Mouse (Mus musculus) MEL (cell line): ENCODE data around the gene Afdn.

Source experiments
- CTCF ChIP-seq, 3 experiments: IDR thresholded peaks in 2 of 3; conservative IDR thresholded peaks in 1 of 3; 2 replicates each; pipeline ENCODE4 v1.5.1; 2011 to 2012; ENCODE audit warnings: low read length in 3 of 3, low read depth in 2 of 3, mild to moderate bottlenecking in 2 of 3, improper control_type of control experiment in 1 of 3, inconsistent platforms in 1 of 3, mixed read lengths in 1 of 3, moderate library complexity in 1 of 3; ENCODE audit not compliant: control insufficient read depth in 1 of 3, insufficient read depth in 1 of 3, poor library complexity in 1 of 3, severe bottlenecking in 1 of 3
- ELF1 ChIP-seq: IDR thresholded peaks from 2 replicates; pipeline ENCODE4 v1.6.1; 2014; ENCODE audit warnings: low read depth, mild to moderate bottlenecking, inconsistent platforms, low read length, improper control_type of control experiment, moderate library complexity
- EP300 ChIP-seq, 2 experiments: IDR thresholded peaks; 2 replicates each; pipeline ENCODE4 v1.6.1; 2011; ENCODE audit warnings: improper control_type of control experiment in 2 of 2, low read length in 2 of 2, low read depth in 1 of 2, mild to moderate bottlenecking in 1 of 2
- ETS1 ChIP-seq: IDR thresholded peaks from 2 replicates; pipeline ENCODE4 v1.6.1; 2012; ENCODE audit warnings: low read depth, mild to moderate bottlenecking, inconsistent platforms, low read length, improper control_type of control experiment, moderate library complexity
- GATA1 ChIP-seq: IDR thresholded peaks from 2 replicates; pipeline ENCODE4 v1.6.1; 2011; ENCODE audit warnings: low read depth, low read length, improper control_type of control experiment
- KAT2A ChIP-seq: conservative IDR thresholded peaks from 2 replicates; pipeline ENCODE4 v1.6.1; 2012; ENCODE audit warnings: low read depth, low read length, improper control_type of control experiment, inconsistent platforms
- NRF1 ChIP-seq: IDR thresholded peaks from 2 replicates; pipeline ENCODE4 v1.6.1; 2014; ENCODE audit warnings: low read depth, mild to moderate bottlenecking, inconsistent platforms, low read length, improper control_type of control experiment, moderate library complexity; ENCODE audit not compliant: poor library complexity, insufficient read depth, severe bottlenecking
- POLR2AphosphoS2 ChIP-seq: IDR thresholded peaks from 2 replicates; pipeline ENCODE4 v1.6.1; 2011; ENCODE audit warnings: low read length, improper control_type of control experiment
- TAL1 ChIP-seq: IDR thresholded peaks from 2 replicates; pipeline ENCODE4 v1.6.1; 2012; ENCODE audit warnings: mild to moderate bottlenecking, inconsistent platforms, low read length, moderate library complexity, mixed read lengths
- USF2 ChIP-seq, 2 experiments: IDR thresholded peaks; 2 replicates each; pipeline ENCODE4 v1.6.1; 2011 to 2012; ENCODE audit warnings: improper control_type of control experiment in 2 of 2, low read length in 2 of 2, borderline replicate concordance in 1 of 2, inconsistent platforms in 1 of 2, low read depth in 1 of 2, mild to moderate bottlenecking in 1 of 2; ENCODE audit not compliant: insufficient read depth in 1 of 2
- ZC3H11A ChIP-seq: IDR thresholded peaks from 2 replicates; pipeline ENCODE4 v1.6.1; 2012; ENCODE audit warnings: low read depth, mild to moderate bottlenecking, inconsistent platforms, low read length, improper control_type of control experiment
- ZKSCAN1 ChIP-seq: IDR thresholded peaks from 2 replicates; pipeline ENCODE4 v1.6.1; 2012; ENCODE audit warnings: low read depth, mild to moderate bottlenecking, inconsistent platforms, low read length, improper control_type of control experiment, moderate library complexity

- TF ChIP-seq GATA1 (no peak), EP300 (IDR thresholded peaks at IDR 0.05; ENCODE audit: low read depth in 1 of 2, low read length in 2 of 2) (no peak), ZKSCAN1 (no peak), KAT2A (no peak), TAL1 (no peak), ETS1 (no peak), USF2 (IDR thresholded peaks at IDR 0.05; ENCODE audit: borderline replicate concordance in 1 of 2, insufficient read depth in 1 of 2, low read depth in 1 of 2, low read length in 2 of 2) (no peak), CTCF (IDR thresholded peaks at IDR 0.05 in 2 of 3, conservative IDR thresholded peaks at IDR 0.05 in 1 of 3; ENCODE audit: control insufficient read depth in 1 of 3, insufficient read depth in 1 of 3, low read depth in 2 of 3, low read length in 3 of 3, poor library complexity in 1 of 3, severe bottlenecking in 1 of 3) (no peak), POLR2AphosphoS2 (no peak), ZC3H11A (no peak), ELF1 (no peak), NRF1 (no peak)
Measured at GRCm38 (mm10) chr17:13866951-13867351, 106.6 kb downstream of the Afdn start.
